Mouse (Mus musculus) liver, embryonic 14.5 days (tissue): ENCODE results near the gene Tnni3. TPM values are rescaled to one million over a fixed set of nuclear protein-coding genes. Genes with fewer than 3 reads are reported as not detected.

Experiments used
- ATAC-seq: fragments of 200-750 bp; cut with Nextera tagmentation; 2 replicates; pipeline ENCODE4 v1.8.0; 2017; ENCODE audit warnings: moderate number of reproducible peaks, mild to moderate bottlenecking, moderate library complexity; ENCODE audit not compliant: insufficient read depth
- DNase-seq, 3 experiments: peaks; one replicate each; pipeline ENCODE4 v3.0.0-alpha.2; 2012 to 2013; ENCODE audit warnings: low read depth in 3 of 3, low spot score in 3 of 3
- H3K27ac ChIP-seq: fragments of 300-500 bp; sonication (generic); 2 replicates; pipeline ENCODE4 v1.5.1; 2014; ENCODE audit warnings: moderate library complexity, mild to moderate bottlenecking, control low read depth, inconsistent platforms
- H3K27me3 ChIP-seq: fragments of 300-500 bp; sonication (generic); 2 replicates; pipeline ENCODE4 v1.6.1; 2014; ENCODE audit warnings: mild to moderate bottlenecking, low read length, moderate library complexity; ENCODE audit not compliant: control insufficient read depth, insufficient read depth
- H3K36me3 ChIP-seq: fragments of 300-500 bp; sonication (generic); replicated peaks from 2 replicates; pipeline ENCODE4 v1.6.1; 2014; ENCODE audit warnings: low read depth; ENCODE audit not compliant: control insufficient read depth, insufficient read depth
- H3K4me1 ChIP-seq, 2 experiments: fragments of 200-500 bp in 1 of 2; fragments of 300-500 bp in 1 of 2; sonication (generic) in 1 of 2; replicated peaks; 2 replicates each; pipeline ENCODE4 v1.6.1; 2012 to 2014; ENCODE audit warnings: antibody characterized with exemption in 1 of 2, inconsistent platforms in 1 of 2, low read length in 1 of 2; ENCODE audit not compliant: control insufficient read depth in 2 of 2, insufficient read depth in 2 of 2
- H3K4me2 ChIP-seq: fragments of 300-500 bp; sonication (generic); 2 replicates; pipeline ENCODE4 v1.6.1; 2014; ENCODE audit warnings: low read depth, mild to moderate bottlenecking, control low read depth, moderate library complexity
- H3K4me3 ChIP-seq, 2 experiments: fragments of 200-500 bp in 1 of 2; fragments of 300-500 bp in 1 of 2; sonication (generic) in 1 of 2; 2 replicates each; pipeline ENCODE4 v1.5.1; 2012 to 2014; ENCODE audit warnings: low read depth in 2 of 2, low read length in 2 of 2, mild to moderate bottlenecking in 2 of 2, control low read depth in 1 of 2, inconsistent platforms in 1 of 2, moderate library complexity in 1 of 2; ENCODE audit not compliant: insufficient read depth in 1 of 2
- H3K9ac ChIP-seq: fragments of 300-500 bp; sonication (generic); replicated peaks from 2 replicates; pipeline ENCODE4 v1.6.1; 2014; ENCODE audit warnings: mild to moderate bottlenecking, control low read depth, moderate library complexity
- H3K9me3 ChIP-seq: fragments of 300-500 bp; sonication (generic); 2 replicates; pipeline ENCODE4 v1.6.1; 2016; ENCODE audit warnings: low read length, mixed read lengths; ENCODE audit not compliant: control insufficient read depth
- CTCF ChIP-seq: IDR thresholded peaks from 2 replicates; pipeline ENCODE4 v1.5.1; 2016; ENCODE audit warnings: antibody characterized with exemption, low read depth, control low read depth
- EP300 ChIP-seq: IDR thresholded peaks from 2 replicates; pipeline ENCODE4 v1.6.1; 2016; ENCODE audit warnings: antibody characterized with exemption, low read depth
- WGBS: fragments of 180-500 bp; shearing (Covaris S2); extraction: QIAGEN DNeasy Blood & Tissue Kit; methylation state at CpG from one replicate; pipeline ENCODE4 v1.1.7; 2014; ENCODE audit not compliant: insufficient replicate concordance; 5-methylcytosine and 5-hydroxymethylcytosine counted together
- polyA plus RNA-seq, 2 experiments: library from polyadenylated mRNA; depleted of rRNA in 1 of 2; stranded (reverse) in 1 of 2; unstranded in 1 of 2; fragments of >200 nt; fragmentation: Nextera tagmentation in 1 of 2; extraction: Ambion mirVana in 1 of 2; gene quantifications; 2 replicates each; pipeline versions ENCODE4 v1.2.1 to v1.2.3; 2012 to 2014

The Tnni3 gene
- polyA plus RNA-seq, 2 experiments, result 0.35 TPM; not detected in 1

DNA sequence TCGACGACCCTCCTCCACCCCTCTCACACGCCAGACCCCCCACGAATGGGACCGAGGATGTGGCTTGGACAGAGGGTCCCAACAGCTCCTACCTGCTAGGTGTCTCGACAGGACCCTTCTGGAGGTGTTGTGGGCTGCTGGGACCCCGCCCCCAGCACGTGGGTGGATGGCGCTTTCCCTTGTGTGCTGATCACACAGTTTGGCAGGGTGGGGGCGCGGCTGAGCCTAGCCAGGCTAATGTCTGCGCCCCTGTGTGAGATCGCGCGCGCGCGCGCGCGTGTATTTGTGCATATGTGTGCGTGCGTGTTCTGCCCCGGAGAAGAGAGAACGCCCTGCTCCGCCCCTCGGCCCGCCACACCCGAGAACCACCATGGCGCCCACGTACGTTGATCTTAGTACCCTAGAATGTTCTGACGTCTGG, 23.2 kb upstream of the Tnni3 start, which contains the start of gene Syt5:
TSS of gene Syt5 (minus strand) at position 321 of the 421 bp plus-strand sequence.
- DNase-seq, result no peak
- Histone ChIP-seq H3K27me3 (no peaks in the 10 kb centered on the region; the same call in 1 of the 2 replicates), H3K4me2 (peak within 1 kb of the TSS; percentile 9; the same call in 1 of the 2 replicates), H3K36me3 (no peaks in the 10 kb centered on the region), H3K4me3 (no peak within 1 kb of the TSS), H3K4me1 (0 out of 4 replicates have a peak, but pooled peaks cover 0 to 3% of the 10 kb centered on the region in 2 experiments), H3K9ac (no peak within 1 kb of the TSS), H3K27ac (no peak within 1 kb of the TSS), H3K9me3 (no peaks in the 10 kb centered on the region)
- TF ChIP-seq EP300, result no peak
- TF ChIP-seq CTCF, result no peak
- WGBS, result 6% methylated on average over 33 of the region's 33 CpGs
- ATAC-seq, result no peak

GRCm38 (mm10) chr7:4546591-4547131, 22.6 kb upstream of the Tnni3 start:
- Histone ChIP-seq H3K36me3 (no peaks in the 10 kb centered on the region), H3K9me3 (no peaks in the 10 kb centered on the region), H3K27ac (no peak overlapping the region), H3K4me3 (no peak overlapping the region), H3K4me2 (no peak overlapping the region), H3K4me1 (0 out of 4 replicates have a peak, but pooled peaks cover 0 to 3% of the 10 kb centered on the region in 2 experiments), H3K9ac (no peak overlapping the region), H3K27me3 (no peaks in the 10 kb centered on the region; the same call in 1 of the 2 replicates)
- ATAC-seq, result peak; percentile 47; the same call in 1 of the 2 replicates
- WGBS, result 4% methylated on average over 26 of the region's 26 CpGs
- TF ChIP-seq EP300, result no peak
- TF ChIP-seq CTCF, result no peak
- no peak for DNase-seq

DNA sequence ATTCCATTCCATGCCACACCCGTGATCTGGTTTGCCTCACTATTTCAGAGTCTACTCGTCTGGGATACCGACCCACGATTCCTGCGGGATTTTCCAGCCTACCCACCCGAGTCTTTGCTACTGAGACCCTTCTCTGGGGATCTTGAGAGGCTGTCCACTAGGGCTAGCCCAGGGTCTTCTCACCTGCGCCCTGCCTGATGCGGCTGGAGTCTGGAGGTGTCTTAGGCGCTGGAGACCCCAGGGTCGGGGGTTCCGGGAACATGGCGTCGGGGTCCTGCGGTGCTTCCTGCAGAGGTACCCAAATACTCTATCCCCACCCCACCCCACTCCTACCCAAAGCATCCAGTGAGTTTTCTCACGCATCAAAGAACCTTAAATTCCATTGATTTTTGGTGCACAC, 22.0 kb upstream of the Tnni3 start:
- ATAC-seq (no peak), DNase-seq (no peak)
- no peaks in the 10 kb centered on the region for H3K9me3 ChIP-seq
- H3K4me2 ChIP-seq, result no peak overlapping the region
- TF ChIP-seq CTCF (no peak), EP300 (no peak)
- H3K4me1 ChIP-seq, result 0 out of 4 replicates have a peak, but pooled peaks cover 0 to 3% of the 10 kb centered on the region in 2 experiments
- no peak overlapping the region for H3K27ac ChIP-seq
- H3K27me3 ChIP-seq, result no peaks in the 10 kb centered on the region; the same call in 1 of the 2 replicates
- H3K36me3 ChIP-seq, result no peaks in the 10 kb centered on the region
- no peak overlapping the region for H3K4me3 ChIP-seq
- H3K9ac ChIP-seq, result no peak overlapping the region
- 62% methylated on average over 15 of the region's 15 CpGs for WGBS

DNA sequence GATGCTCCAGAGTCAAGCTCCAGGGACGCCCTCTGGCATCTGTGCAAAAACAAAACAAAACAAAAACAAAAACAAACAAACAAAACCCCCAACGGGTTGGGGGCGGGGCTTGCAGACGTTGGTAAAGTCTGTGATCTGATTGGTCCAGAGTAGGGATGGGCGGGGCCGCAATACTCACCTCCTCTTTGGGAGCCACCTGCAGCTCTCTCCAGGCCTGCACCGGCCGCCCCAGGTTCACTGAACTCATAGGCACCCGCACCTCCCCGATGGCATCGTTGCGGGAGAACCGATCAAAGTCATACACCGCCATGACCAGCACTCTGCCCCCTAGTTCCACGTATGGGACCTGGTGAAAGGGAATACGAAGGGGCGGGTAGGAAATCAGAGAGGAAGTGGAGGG, 18.0 kb upstream of the Tnni3 start:
- Histone ChIP-seq H3K4me2 (no peak overlapping the region), H3K36me3 (no peaks in the 10 kb centered on the region), H3K27ac (no peak overlapping the region), H3K9ac (no peak overlapping the region), H3K9me3 (no peaks in the 10 kb centered on the region), H3K4me3 (peak overlapping the region; percentile 14 to 16; a peak in 2 of 4 replicates), H3K27me3 (no peaks in the 10 kb centered on the region; the same call in 1 of the 2 replicates), H3K4me1 (0 out of 4 replicates have a peak, but pooled peaks cover 0 to 3% of the 10 kb centered on the region in 2 experiments)
- DNase-seq, result no peak
- 36% methylated on average over 17 of the region's 17 CpGs for WGBS
- no peak for TF ChIP-seq EP300
- TF ChIP-seq CTCF, result no peak
- no peak for ATAC-seq

GRCm38 (mm10) chr7:4541344-4541743, 17.3 kb upstream of the Tnni3 start:
- TF ChIP-seq EP300, result no peak
- TF ChIP-seq CTCF, result no peak; the same call in 1 of the 2 replicates
- no peak overlapping the region for H3K4me3 ChIP-seq

More at GRCm38 (mm10) chr7:4541344-4541743, 17.3 kb upstream of the Tnni3 start:
- no peaks in the 10 kb centered on the region; the same call in 1 of the 2 replicates for H3K27me3 ChIP-seq
- ATAC-seq, result no peak
- no peak overlapping the region for H3K4me2 ChIP-seq
- H3K9me3 ChIP-seq, result no peaks in the 10 kb centered on the region
- no peak overlapping the region for H3K27ac ChIP-seq
- DNase-seq, result no peak
- 53% methylated on average over 5 of the region's 5 CpGs for WGBS
- H3K4me1 ChIP-seq, result 0 out of 4 replicates have a peak, but pooled peaks cover 0 to 3% of the 10 kb centered on the region in 2 experiments
- no peaks in the 10 kb centered on the region for H3K36me3 ChIP-seq
- no peak overlapping the region for H3K9ac ChIP-seq
